Mouse (Mus musculus): ENCODE results near the gene Thumpd3. TPM values are rescaled to one million over a fixed set of nuclear protein-coding genes. Genes with fewer than 3 reads are reported as not detected.

Thumpd3 gene
- total RNA-seq (2021), result 10 to 100 TPM; 15.3 TPM
- long read RNA-seq, experiment 1, transcript Thumpd3-201 (10 exons, 2,163 nt), result major isoform, 19 of 26 reads
- long read RNA-seq, experiment 1, partial matches to known transcripts, result 0 of 26 reads
- long read RNA-seq, experiment 1, other reads (novel, unspliced or antisense), result 6 of 26 reads
- long read RNA-seq, experiment 2, transcript Thumpd3-201 (10 exons, 2,163 nt), result major isoform, 30 of 38 reads
- long read RNA-seq, experiment 2, partial matches to known transcripts, result 0 of 38 reads
- long read RNA-seq, experiment 2, other reads (novel, unspliced or antisense), result 7 of 38 reads

DNA sequence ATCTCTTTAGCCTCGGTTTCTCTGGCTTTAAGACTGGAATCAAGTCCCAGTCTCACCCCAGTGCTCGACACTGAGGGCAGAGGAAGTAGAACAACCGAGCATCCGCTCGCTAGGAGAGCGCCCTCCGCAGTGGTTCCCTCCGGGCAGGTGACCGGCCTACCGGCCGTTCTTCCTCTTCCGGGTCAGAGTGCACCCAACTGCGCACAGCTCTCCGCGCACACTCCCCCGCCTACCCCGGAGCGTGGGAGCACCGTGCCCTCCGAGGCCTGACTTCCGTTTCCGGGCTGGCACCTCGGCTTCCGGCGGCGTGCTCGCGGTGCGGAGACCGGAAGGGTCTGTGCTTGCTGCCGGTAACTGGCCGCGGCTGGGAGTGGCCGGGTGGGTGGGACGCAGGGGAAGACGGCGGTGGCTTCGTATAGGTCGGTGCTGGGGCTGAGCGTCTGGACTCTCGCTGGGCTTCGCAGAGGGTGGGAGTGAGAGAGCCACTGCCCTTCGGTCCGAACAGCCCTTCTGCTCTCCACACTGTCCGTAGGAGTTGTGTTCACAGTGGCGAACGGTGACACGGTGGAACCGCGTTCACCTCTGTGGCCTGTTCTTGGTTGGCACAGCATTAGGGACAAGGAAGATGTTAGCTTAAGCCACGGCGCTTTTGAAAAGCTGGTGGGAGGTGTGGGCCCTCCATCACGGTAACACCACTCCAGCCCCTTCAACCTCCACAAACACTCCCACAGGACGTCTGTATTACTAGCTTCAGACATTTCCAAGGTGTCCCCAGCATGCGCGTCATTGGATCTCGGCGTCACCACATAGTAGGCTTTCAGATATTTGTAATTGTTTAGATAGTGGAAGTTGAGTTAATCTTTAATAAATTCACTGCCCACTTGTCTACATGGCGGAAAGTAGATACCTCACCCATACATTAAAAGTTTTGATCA lies at the start of gene Thumpd3:
Gene Thumpd3, plus strand, starts transcription at position 185 of the 935 bp plus-strand sequence.
- intact Hi-C loops (cut with DNase I; ENCODE audit: low total_unique reads), result no loop called here

GRCm38 (mm10) chr6:112999199-112999598 lies 46.8 kb upstream of the Thumpd3 start:
- intact Hi-C loops (cut with DNase I; ENCODE audit: low total_unique reads), result no loop called here
- DNase-seq, result no peak

More for the DNA sequence above, at the start of gene Thumpd3:
- DNase-seq, result peak; percentile 98

DNA sequence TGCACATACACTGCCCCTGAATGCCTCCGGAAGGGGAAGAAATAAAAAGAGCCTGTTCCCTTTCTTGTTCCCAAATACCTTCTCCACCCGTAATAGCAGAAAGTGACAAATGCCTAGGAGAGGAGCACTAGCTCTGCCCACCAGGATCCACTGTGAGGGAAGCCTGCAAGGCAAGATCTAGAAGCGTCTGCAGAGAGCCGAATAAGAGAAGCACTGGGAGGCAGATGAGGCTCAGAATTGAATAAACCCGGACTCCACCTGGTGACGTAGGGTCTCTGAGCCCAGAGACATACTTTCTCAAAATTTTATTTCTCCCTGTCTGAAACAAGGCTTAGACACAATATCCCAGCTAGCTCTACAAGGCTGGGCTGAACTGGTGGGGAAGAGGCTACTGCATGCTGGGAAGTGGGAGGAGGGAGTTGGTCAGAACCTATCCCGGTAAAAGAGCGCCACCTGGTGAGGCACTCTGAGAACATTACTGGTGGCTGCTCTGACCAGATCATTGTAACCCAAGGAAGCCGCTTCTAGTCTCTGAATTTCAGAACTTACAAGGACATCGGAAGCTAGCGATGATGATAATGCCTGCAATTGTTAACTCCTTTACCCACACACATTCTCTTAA lies 45.2 kb upstream of the Thumpd3 start:
- peak; percentile 86 for DNase-seq
- intact Hi-C loops (cut with DNase I; ENCODE audit: low total_unique reads), result loop anchor here (5.0 kb wide), 2 partner anchors 283 to 298 kb away; no protein-coding TSS in a partner anchor

- intact Hi-C loops (cut with DNase I; ENCODE audit: low total_unique reads), result loop anchor here (5.0 kb wide), 2 partner anchors 284 to 299 kb away; no protein-coding TSS in a partner anchor
- no peak for DNase-seq
These were observed 44.3 kb upstream of the Thumpd3 start for GRCm38 (mm10) chr6:113001719-113002118.

GRCm38 (mm10) chr6:113003313-113004111 lies 42.5 kb upstream of the Thumpd3 start:
- intact Hi-C loops (cut with DNase I; ENCODE audit: low total_unique reads), result loop anchor here (5.0 kb wide), 2 partner anchors 286 to 301 kb away; no protein-coding TSS in a partner anchor
- DNase-seq, result no peak

- intact Hi-C loops (cut with DNase I; ENCODE audit: low total_unique reads), result no loop called here
These were observed 39.2 kb upstream of the Thumpd3 start for GRCm38 (mm10) chr6:113006833-113007232.

DNA sequence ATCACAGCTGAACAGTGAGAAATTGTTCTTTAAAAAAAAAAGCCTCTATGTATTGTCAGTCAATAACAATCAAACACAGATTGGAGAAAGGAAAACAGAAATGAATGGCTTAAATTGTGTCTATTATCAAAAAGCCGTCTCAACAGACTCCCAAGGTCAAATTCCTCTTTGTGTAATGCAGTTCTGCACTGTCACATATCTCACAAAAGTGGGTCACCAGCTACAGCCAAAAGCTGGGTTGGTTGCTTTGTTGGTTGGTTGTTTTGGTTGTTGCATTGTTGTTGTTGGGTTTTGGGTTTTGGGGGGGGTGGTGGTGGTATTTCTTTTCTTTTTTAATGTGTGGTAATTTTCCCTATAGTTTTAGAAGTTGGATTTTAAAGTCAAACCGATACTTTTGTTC lies 34.1 kb upstream of the Thumpd3 start:
- no peak for DNase-seq
- intact Hi-C loops (cut with DNase I; ENCODE audit: low total_unique reads), result no loop called here

More at GRCm38 (mm10) chr6:113006833-113007232, 39.2 kb upstream of the Thumpd3 start:
- no peak for DNase-seq

- peak; percentile 84 for DNase-seq
- intact Hi-C loops (cut with DNase I; ENCODE audit: low total_unique reads), result no loop called here
These were observed 33.5 kb upstream of the Thumpd3 start for GRCm38 (mm10) chr6:113012495-113012941.

DNA sequence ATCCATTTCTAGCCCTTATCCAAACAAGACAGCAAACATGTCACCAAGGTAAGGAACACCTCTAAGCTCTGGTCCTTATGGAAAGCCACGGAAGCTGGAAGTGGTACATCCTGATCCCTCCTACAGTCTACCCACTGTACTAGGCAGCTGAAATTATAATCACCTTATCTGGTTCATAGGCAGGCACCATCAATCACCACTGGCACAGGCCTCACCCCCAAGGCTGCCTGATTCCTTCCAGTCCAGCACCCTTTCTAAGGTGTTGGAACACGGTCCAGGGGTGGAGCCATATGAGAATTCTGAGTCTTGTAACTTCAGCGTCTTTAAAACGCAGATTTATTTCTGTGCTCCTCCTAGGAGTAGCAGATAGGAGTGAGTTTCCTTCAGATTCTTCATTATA lies 32.5 kb upstream of the Thumpd3 start:
- intact Hi-C loops (cut with DNase I; ENCODE audit: low total_unique reads), result no loop called here
- no peak for DNase-seq

GRCm38 (mm10) chr6:113017500-113018047 lies 28.5 kb upstream of the Thumpd3 start:
- no peak for DNase-seq
- intact Hi-C loops (cut with DNase I; ENCODE audit: low total_unique reads), result no loop called here

DNA sequence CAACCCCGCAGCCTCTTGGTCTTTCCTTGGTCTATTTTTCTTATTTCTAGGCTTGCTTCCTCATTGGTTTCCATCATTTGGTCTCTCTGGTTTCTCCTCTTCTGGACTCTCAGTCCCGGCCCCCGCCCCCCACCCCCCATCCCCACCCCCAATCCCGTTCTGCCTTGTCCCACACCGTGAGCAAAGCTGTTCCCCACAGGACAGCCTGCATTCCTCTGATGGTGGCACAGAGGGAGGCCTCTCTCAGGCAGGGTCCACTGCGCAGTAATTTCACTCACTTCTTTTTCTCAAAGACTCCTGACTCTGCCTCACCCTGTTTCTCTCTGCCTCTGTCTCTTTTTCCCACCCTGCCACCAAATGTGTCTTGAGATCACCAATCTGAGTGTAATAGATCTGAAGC lies 27.9 kb upstream of the Thumpd3 start:
- intact Hi-C loops (cut with DNase I; ENCODE audit: low total_unique reads), result no loop called here
- DNase-seq, result no peak

DNA sequence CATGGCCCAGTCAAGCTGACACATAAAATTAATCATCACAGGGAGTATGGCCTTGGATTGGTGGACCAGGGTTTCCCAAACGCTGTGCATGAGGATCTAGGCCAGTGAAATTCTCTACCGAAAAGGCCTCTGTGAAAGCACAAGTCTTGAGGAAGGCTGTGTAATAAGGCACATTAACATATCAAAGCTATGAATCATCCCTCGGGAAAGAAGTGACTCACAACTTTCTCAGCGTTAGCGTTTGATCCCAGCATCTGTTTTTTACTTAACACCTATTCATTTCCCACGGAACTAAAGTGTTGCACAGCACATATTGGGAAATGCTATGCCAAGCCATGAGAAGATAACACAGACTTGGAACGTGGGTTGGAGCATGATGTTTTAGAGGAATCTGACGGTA lies 21.2 kb upstream of the Thumpd3 start:
- intact Hi-C loops (cut with DNase I; ENCODE audit: low total_unique reads), result no loop called here
- DNase-seq, result no peak

DNA sequence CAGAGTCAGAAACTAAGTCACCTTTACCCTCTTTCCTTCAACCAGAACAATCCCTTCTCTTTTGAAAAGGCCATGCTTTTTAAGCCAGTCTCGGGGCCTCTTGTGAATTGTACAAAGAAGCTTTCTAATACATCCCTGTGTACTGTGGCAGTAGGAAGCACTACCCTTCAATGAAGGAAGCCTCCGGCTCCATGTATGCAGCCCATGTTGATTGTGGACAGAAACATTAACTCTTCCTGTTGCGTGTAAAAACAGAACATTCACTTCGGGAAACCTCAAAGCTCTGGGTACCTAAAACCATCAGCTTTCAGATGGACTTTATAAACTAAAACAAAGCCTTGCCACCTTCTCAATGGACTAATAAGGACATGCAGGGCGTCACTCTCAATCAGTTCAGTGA lies 20.3 kb upstream of the Thumpd3 start:
- intact Hi-C loops (cut with DNase I; ENCODE audit: low total_unique reads), result no loop called here
- DNase-seq, result no peak

DNA sequence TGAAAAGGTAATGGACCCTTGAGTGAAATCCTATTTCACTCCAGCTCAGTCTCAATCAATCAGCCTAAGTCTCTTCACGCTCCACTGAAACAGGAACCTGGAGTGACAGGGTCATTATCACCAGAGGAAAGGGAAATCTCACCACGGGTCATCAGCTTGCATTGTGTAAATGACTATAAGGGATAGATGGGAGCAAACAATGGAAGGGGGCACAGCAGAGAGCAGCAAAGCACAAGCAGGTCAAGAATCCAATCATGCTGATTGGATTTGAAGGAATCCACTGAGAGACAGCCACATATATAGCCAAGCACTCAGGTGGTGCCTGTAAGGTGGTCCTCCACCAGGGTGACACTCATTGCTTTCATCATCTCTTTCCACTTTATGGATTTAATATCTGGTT lies 18.6 kb upstream of the Thumpd3 start:
- intact Hi-C loops (cut with DNase I; ENCODE audit: low total_unique reads), result no loop called here
- DNase-seq, result no peak

GRCm38 (mm10) chr6:113029006-113029405 lies 17.0 kb upstream of the Thumpd3 start:
- DNase-seq, result no peak
- intact Hi-C loops (cut with DNase I; ENCODE audit: low total_unique reads), result no loop called here

GRCm38 (mm10) chr6:113030553-113030952 lies 15.5 kb upstream of the Thumpd3 start:
- no peak for DNase-seq
- intact Hi-C loops (cut with DNase I; ENCODE audit: low total_unique reads), result loop anchor here (10.0 kb wide), 1 partner anchor 274 kb away; the partner anchor contains the start of gene Brpf1

DNA sequence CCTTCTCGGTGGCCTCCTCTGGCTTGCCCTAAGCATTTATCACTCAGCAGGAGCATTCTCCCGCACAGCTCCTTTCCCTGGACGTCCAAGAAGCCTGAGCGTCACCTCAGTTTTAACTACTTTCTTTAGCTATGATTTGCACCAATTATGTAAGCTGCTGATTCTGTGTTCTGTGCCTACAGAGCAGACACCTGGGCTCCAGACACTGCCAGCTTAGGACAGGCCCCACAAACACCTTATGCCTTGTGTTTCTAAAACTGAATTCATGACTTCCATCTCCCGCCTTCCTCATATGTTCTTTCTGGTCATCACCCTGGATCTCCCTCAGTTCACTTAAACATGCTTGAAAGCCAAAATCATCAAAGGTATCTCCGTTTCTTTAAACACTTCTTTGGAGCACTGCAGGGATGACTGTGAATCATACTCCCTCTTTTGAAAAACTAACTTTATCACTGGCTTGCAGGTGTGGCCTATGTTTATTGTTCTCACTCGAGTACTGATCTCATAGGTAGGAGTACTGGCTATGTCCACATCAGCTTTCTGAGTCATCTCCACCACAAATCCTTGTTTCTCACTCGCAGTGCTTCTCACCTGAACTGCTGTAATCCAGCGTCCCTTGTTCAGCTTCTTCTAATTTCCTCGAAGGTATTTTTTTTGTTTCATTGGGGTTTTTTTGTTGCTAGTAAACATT lies 14.9 kb upstream of the Thumpd3 start:
- DNase-seq, result no peak
- intact Hi-C loops (cut with DNase I; ENCODE audit: low total_unique reads), result loop anchor here (10.0 kb wide), 1 partner anchor 274 kb away; the partner anchor contains the start of gene Brpf1

- intact Hi-C loops (cut with DNase I; ENCODE audit: low total_unique reads), result loop anchor here (10.0 kb wide), 1 partner anchor 273 kb away; the partner anchor contains the start of gene Brpf1
- no peak for DNase-seq
These were observed 13.9 kb upstream of the Thumpd3 start for GRCm38 (mm10) chr6:113032121-113032520.
